Mouse (Mus musculus) urinary bladder, postnatal 36 days (tissue): ENCODE results near the gene Slf2.

ENCODE experiments used
- DNase-seq, 2 experiments: peaks; one replicate each; pipeline ENCODE4 v3.0.0; 2022; ENCODE audit warnings: low spot score in 2 of 2, mixed read lengths in 1 of 2

Slf2 gene

DNA sequence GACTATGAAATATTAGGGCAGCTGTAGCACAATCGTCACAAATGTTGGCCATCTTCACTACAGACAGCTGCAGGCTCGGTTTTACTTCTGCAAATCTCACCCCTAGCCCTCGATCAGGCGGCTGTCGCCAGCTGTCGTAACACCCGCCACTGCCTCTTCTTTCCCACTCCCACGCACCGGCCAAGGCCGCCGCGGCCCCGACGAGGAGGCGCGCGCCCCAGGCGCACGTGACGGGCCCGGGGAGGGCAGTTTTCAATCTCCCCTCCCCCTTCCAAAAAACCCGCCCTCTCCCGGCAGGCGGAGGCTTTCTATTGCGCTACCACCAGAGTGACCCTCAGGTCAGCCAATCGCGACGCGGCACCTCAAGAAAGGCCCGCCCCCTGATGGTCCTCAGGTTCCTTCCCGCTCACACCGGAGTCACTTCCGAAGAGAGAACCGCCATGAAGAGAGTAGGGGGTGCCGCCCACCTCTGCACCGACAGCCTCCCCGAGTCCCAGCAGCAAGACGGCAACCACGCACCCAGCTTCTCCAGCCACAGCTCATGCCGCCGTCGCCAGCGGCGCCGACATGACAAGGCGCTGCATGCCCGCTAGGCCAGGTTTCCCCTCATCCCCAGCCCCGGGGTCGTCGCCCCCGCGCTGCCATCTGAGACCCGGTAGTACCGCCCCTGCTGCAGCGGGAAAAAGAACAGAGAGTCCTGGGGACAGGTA is at the start of gene Slf2:
Gene Slf2 (plus strand): TSS at position 408 of the 710 bp plus-strand sequence.
- DNase-seq, result peak; percentile 99

- peak in 1 of 2 experiments; percentile 34 for DNase-seq
Observed at GRCm38 (mm10) chr19:44882552-44883024, 48.4 kb upstream of the Slf2 start.

DNA sequence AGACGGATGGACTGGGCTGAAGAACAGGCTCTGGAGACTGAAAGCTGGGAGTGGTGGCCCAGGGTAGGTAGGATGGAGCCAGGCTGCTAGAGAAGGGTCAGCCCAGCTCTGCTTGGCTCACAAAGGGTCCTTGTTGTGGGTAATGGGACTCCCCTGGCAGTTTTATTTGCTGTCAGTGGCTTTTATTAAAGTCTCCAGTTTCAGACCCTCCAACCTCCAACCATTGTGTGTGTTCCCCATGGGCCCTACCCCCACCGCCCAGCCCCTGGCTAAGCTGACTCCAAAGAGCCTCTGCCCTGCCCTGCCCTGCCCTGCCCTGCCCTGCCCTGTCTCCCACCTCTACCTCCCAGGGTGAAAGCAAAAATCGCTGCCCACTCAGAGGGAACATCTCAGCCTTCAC is 46.6 kb upstream of the Slf2 start:
- DNase-seq, result no peak

DNA sequence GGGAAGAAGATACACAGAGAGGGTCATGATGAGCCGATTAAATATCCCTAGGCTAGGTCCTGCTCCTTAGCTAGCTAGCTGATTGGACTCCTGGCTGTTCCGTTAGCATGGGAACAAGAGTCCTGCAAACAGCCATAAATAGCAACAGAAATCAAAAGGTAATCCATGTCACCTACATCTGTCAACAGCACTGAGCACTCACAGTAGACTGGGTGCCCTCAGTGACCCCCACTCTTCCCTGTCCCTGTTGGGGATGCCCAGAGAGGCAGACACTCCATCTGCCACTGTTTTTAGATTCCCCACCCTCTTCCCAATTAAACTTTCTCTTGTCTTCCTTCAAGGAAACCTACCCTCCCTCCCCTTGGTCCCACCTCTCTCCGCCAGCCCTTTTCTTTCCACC is 44.5 kb upstream of the Slf2 start:
- DNase-seq, result no peak

DNA sequence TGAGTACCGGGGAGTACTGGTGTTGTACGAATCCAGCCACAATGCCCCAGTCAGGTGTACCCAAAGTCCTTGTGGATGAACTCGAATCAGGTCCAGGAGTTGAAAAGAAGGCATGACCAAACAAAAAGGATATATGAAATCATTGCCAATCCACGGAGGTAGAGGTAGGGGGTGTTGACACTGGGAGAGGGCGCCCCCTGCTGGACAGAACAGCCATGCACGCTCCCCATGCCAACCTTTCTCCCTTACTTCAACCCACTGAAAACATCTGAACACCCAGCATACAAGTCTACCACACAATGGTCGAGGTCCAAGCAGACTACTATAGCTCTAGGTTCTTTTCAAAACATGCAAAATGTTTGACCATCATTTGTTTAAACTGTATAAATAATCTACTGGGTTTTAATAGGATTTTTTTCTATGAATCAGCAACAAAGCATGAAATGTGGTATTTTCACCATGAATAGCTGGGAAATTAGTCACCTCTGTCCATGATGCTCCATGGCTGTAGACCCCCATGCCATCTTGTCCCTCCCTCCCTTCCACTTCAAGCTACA is 43.2 kb upstream of the Slf2 start:
- peak in 1 of 2 experiments; percentile 63 for DNase-seq

- DNase-seq, result no peak
Observed at GRCm38 (mm10) chr19:44889548-44889947, 41.4 kb upstream of the Slf2 start.

GRCm38 (mm10) chr19:44891446-44891845 is 39.5 kb upstream of the Slf2 start:
- no peak for DNase-seq

GRCm38 (mm10) chr19:44893231-44893871 is 37.6 kb upstream of the Slf2 start:
- DNase-seq, result no peak

GRCm38 (mm10) chr19:44895245-44895644 is 35.7 kb upstream of the Slf2 start:
- DNase-seq, result peak; percentile 56 to 69

DNA sequence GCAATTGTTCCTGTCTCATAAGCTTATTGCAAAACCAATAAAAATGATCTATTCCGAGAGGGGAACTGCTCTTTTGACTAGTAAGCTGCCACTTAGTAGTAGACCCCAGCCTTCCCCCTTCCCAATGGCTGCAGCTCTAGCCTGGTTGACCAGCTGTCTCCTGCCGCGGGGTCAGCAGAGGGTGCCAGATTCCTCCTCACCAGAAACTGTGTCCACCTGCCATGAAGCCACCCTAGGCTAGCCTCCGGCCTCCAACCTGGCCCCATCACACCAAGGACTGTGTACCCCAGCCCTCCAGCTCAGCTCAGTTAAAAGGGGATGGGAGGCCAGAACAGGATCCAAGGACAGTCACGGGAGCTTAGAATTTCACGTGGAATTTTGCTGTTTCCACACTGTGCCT is 34.5 kb upstream of the Slf2 start:
- no peak for DNase-seq

DNA sequence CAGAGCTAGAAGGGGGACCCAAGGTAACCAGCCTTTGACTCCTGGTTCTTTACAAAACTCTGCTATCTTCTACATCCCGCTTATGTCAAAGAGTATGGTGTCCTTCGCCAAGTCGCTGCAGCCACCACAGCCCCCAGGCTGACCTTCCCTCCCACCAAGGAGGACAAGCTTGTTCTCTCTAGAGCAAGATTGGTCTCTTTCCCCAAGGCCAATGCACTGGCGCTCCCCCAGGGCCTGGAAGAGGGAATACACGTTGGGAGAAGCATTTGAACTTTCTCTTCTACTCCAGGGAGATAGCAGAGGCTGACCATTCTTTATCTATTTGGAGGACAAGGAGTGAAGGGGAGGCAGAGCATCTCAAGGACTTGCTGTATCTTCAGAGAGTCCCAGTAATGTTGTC is 33.4 kb upstream of the Slf2 start:
- no peak for DNase-seq

DNA sequence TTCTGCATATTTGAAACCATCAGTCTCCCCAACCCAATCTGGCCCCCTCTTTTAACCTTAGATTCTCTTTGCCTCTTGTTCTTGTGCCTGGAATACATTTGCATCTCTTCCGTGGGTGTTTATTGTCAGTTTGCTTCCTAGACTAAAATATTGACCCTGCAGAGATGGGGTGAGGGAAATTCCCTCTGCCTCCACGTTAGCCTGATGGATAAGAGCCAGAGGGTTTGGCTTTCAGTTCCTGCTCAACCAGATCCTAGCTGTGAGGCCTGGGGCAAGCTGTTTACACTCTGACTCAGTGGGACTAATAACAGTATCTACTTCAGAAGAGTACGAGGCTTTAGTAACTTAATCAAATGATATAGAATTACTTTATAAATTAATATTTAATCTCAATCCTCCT is 32.3 kb upstream of the Slf2 start:
- no peak for DNase-seq

- no peak for DNase-seq
Observed at GRCm38 (mm10) chr19:44899104-44899793, 31.7 kb upstream of the Slf2 start.

GRCm38 (mm10) chr19:44899947-44900773 is 30.8 kb upstream of the Slf2 start:
- DNase-seq, result no peak

DNA sequence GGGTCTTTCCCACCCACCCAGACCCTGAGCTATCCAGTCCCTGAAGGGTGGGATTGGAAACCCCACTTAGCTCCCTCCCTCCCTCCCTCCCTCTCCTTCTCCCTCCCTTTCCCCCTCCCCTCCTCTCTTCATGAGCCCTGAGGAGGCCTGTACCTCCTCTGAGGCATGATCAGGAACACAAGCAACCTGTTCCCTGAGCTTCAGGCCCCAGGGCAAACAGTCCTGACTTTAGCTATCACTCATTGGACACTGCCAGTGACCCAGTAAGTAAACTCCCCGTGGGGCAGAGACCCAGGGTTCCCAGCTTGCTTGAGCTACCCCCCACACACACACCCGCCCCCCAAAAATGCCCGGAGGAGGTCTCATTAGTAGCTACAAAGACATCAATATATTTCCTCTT is 29.9 kb upstream of the Slf2 start:
- no peak for DNase-seq

GRCm38 (mm10) chr19:44902324-44902723 is 28.6 kb upstream of the Slf2 start:
- peak; percentile 60 to 67 for DNase-seq

DNA sequence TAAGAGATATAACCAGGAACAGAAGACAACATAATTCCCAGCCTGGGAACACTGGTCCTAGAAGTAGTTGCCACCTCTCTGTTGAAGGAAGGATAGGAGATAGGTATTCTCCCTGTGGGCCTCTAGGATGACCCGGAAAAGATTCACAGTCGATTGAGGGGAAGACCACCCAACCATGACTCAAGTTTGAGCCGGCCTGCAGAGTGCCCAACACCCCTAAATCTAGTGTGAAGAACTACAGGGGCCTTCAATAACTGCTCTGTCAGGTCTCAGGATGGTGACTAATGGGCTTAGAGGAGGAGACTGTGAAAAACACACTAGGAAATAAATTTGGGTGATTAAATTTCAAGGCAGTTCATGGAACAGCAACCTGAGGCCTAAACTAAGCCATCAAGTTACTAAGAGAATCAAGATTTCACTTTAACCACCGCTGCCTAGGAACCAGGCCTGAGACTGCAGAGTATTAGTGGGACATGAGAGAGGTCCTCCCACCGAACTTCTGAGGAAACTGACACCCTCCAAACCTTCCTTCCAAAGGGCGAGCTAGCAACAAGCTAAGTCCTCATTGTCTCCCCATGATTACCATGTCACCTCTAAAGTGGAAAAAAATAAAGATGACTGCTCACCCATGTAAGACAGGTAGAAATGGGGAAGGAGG is 27.5 kb upstream of the Slf2 start:
- no peak for DNase-seq

DNA sequence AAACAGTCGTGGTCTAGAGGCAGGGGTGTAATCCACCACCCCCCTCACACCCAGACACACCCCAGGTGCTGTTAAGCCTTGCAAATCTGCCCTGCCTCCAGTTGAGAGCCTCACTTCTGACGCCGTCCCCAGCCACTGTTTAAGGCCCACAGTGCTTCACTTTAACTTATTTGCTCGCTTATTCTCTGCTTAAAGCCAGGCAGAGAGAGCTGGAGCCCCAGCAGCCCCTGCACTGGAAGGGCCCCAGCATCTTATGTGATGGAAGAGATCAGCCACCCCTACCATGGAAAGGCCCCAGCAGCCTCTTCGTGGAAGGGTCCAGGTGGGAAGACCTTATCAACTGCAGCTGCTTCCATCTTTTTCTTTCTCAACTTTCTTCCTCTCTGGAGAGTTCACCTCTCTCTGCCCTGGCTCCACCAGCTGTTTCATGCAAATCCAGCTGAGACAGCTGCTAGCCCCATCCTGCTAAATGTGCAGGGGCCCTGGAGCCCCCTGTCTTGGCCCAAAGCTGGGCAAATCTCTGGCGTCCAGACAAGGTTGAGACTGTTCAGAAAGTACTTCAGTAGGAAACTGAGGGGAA is 26.7 kb upstream of the Slf2 start:
- no peak for DNase-seq

GRCm38 (mm10) chr19:44905316-44905715 is 25.6 kb upstream of the Slf2 start:
- DNase-seq, result no peak

GRCm38 (mm10) chr19:44907851-44908690 is 22.9 kb upstream of the Slf2 start:
- peak in 1 of 2 experiments; percentile 31 for DNase-seq
